Mouse (Mus musculus): ENCODE data around the gene Chaf1a.

The Chaf1a gene

GRCm38 (mm10) chr17:56020400-56021084 lies 19.7 kb upstream of the Chaf1a start:
- peak; percentile 89 for DNase-seq

GRCm38 (mm10) chr17:56021161-56021910 lies 18.9 kb upstream of the Chaf1a start:
- DNase-seq, result peak; percentile 92

- peak; percentile 89 for DNase-seq
These were observed 17.9 kb upstream of the Chaf1a start for GRCm38 (mm10) chr17:56022131-56022988.

GRCm38 (mm10) chr17:56022989-56023290 lies 17.3 kb upstream of the Chaf1a start:
- DNase-seq, result peak; percentile 87

- peak; percentile 96 for DNase-seq
These were observed 16.9 kb upstream of the Chaf1a start for GRCm38 (mm10) chr17:56023386-56023785.

GRCm38 (mm10) chr17:56024476-56024875 lies 15.8 kb upstream of the Chaf1a start:
- DNase-seq, result peak; percentile 94

GRCm38 (mm10) chr17:56024931-56025330 lies 15.3 kb upstream of the Chaf1a start:
- peak; percentile 91 for DNase-seq

- no peak for DNase-seq
These were observed 13.9 kb upstream of the Chaf1a start for GRCm38 (mm10) chr17:56026303-56026702.

GRCm38 (mm10) chr17:56026881-56027280 lies 13.4 kb upstream of the Chaf1a start:
- peak; percentile 89 for DNase-seq

GRCm38 (mm10) chr17:56027801-56028441 lies 12.3 kb upstream of the Chaf1a start:
- peak; percentile 94 for DNase-seq

- DNase-seq, result peak; percentile 92
These were observed 9.9 kb upstream of the Chaf1a start for GRCm38 (mm10) chr17:56030238-56030870.

- DNase-seq, result peak; percentile 98
These were observed 9.3 kb upstream of the Chaf1a start for GRCm38 (mm10) chr17:56030919-56031318.

GRCm38 (mm10) chr17:56031431-56031830 lies 8.8 kb upstream of the Chaf1a start:
- peak; percentile 92 for DNase-seq

- peak; percentile 93 for DNase-seq
These were observed 8.0 kb upstream of the Chaf1a start for GRCm38 (mm10) chr17:56032127-56032733.

- DNase-seq, result peak; percentile 90
These were observed 7.4 kb upstream of the Chaf1a start for GRCm38 (mm10) chr17:56032831-56033230.

- DNase-seq, result peak; percentile 96
These were observed 6.1 kb upstream of the Chaf1a start for GRCm38 (mm10) chr17:56034040-56034725.

GRCm38 (mm10) chr17:56034726-56035100 lies 5.5 kb upstream of the Chaf1a start:
- DNase-seq, result peak; percentile 92

- DNase-seq, result peak; percentile 88
These were observed 5.0 kb upstream of the Chaf1a start for GRCm38 (mm10) chr17:56035216-56035615.

- peak; percentile 100 for DNase-seq
These were observed 3.9 kb upstream of the Chaf1a start, which contains the start of gene Sh3gl1 for GRCm38 (mm10) chr17:56036176-56036900. Sh3gl1 (minus strand) TSS chr17:56036635.

- peak; percentile 96 for DNase-seq
These were observed 3.3 kb upstream of the Chaf1a start for GRCm38 (mm10) chr17:56036901-56037287.

Measured in heart, adult 11 months (tissue).